Mouse (Mus musculus) gastrocnemius, adult 18-20 months (tissue): Measurements from ENCODE around the gene Lipc. TPM values are rescaled to one million over a fixed set of nuclear protein-coding genes. Genes with fewer than 3 reads are reported as not detected.

Source experiments
- DNase-seq: peaks from one replicate; pipeline ENCODE4 v3.0.0; 2021; ENCODE audit warnings: low spot score
- long read RNA-seq, 2 experiments: library from polyadenylated mRNA; stranded (forward); transcript quantifications; one replicate each; pipeline ENCODE4 v2.0.0; 2021
- total RNA-seq, 2 experiments: library from RNA; stranded (reverse); gene quantifications; 2 replicates each; pipeline ENCODE4 v1.2.3; 2021

Lipc gene
- total RNA-seq: not detected
- long read RNA-seq, experiment 1: 0 reads
- long read RNA-seq, experiment 2: 0 reads

DNA sequence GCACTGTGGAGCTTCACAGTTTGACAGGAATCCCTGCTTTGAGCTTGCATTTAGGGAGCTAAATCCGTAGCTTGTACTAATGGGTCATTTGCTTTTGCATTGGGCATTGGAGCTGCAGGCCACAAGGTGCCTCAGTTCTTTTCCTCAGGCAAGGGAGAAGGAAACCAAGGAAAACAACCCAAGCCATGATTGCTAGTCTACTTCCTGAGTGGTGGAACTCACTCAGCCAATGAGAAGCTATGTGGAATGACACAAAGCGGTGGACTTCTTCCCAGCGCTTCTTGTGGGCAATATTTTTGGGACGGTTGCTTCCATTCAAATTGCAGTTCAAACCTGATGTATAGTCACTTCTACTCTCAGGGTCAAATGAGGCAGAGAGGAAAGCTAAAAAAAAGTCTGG lies at the start of gene Lipc:
Gene Lipc (minus strand): TSS at position 101 of the 400 bp plus-strand sequence.
- no peak for DNase-seq

DNA sequence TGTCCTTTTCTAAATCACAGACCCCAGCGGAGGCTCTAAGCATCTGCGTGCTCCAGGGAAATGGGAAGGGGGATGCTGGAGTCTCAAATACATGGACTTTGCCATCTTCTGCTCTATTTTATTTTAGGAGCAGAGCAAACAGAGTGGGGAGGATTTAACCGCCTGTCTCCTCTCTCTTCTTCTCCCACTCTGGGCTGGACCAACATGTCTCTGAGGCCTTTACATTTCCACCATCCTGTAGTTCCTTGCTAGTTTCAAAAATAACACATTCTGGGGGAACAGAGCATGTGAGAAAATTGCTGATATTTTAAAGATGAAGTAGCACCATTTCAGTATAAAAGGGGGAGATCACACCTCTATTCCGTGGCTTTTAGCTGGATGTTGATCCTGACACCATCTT lies 47.1 kb upstream of the Lipc start:
- DNase-seq: no peak

DNA sequence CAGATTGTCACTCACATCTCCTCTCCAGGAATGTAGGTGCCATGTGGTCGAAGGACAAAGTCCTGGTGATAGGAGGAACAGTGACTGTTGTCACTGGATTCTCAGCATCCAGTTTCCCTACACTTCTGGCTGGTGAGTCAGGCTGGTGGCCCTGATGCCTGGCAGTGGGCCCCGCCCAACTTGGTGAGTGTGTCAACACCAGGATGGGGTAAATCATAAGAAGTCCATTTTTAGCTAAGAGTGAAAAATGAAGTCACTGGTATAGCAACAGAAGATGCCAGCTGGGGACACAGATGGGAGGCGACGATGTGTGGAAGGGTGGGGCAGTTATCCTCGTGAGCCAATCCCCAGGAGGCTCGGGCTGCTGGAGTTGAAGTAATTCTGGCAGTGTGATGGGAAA lies 46.7 kb upstream of the Lipc start:
- no peak for DNase-seq

DNA sequence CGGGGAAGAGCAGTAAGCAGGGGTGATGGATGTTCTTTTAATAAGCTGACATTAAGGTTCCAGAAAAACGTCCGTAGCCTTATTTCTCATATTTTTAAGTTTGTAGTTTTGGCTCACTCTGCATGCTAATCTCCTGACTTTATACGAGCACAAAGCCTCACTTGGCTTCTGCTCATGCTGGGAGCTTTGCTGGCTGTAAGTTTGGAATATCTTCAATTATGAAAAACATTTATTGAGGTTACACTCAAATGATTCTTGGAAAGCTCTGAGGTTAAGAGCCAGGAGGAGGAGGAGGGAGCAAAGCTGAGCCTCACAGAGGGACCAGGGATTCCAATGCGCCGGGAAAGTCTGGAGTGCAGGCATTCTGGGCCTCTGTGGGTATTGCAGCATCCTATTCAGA lies 41.3 kb upstream of the Lipc start:
- DNase-seq: no peak

DNA sequence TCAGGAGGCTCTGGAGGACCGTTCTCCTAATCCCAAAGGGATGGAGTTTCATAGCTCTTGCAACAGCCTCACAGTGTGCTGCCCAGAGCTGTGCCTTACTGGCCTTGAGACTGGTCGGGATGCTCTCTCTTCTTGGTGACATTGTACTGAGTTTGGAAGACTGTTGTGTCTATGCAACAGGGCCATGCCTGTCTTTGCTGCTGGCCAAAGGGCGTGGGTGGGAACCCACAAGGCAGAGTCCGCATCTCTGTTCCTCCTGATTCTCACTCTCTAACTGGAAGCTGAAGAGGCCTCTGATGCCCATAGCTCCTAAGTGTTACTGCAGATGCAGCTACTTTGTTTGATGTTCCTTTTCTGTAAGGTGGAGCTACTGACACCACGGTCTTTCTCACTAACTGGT lies 39.4 kb upstream of the Lipc start:
- DNase-seq: no peak

DNA sequence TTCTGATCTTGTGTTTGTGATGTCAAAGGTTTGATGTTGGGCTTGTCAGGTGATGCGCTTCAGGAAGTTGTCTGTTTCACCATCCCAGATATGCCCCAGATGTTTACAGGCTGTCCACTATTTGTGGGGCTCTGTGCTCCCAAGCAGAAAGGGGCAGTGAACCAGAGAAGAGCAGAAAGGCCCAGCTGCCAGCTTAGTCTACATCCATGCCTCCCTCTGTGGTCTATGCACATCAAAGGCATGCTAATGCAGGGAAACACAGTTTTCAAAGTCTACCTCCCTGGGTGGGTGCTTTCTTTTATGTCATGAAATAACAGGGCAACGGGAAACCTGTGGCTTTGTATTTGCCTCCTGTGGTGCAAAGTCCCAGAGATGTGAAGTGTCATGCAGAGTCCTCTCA lies 35.2 kb upstream of the Lipc start:
- no peak for DNase-seq

DNA sequence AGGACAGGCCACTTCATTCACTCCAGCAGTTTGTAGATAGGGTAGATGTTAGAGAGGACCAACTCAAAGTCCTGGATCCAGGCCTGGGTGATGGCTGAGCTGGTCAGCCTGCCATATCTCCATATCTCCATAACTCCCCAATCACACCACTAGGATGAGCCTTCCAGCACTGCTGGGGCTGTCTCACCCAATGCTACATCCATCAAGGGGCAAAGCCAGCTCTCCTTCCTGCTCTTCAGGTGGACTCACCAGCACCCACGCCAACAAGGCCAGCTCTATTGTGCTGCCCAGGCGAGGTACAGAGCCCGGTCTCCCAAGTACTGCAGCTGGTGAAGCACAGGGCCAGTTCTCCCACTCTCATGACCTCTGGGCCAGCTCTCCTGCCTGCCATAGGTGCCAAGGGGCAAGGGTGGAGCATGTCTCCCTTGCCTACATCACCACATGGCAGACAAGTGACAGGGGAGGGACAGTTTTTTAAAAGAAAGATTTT lies 31.0 kb upstream of the Lipc start:
- no peak for DNase-seq

DNA sequence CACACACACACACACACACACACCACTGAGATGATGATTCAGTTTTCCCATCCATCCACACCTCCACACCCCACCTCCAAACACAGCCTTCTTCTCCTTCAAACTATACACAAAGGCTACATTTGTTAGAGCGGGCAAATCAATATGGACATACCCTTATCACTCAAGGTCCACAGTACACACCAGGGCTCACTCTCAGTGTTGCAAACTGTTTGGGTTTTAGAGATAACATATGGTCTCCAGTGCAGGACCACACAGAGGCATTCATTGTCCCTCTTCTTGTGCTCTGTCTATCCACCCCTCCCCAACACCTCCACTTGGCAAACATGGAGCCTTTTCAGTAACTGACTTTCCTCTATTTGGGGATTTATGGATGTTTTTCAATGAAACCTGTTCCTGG lies 29.7 kb upstream of the Lipc start:
- no peak for DNase-seq

DNA sequence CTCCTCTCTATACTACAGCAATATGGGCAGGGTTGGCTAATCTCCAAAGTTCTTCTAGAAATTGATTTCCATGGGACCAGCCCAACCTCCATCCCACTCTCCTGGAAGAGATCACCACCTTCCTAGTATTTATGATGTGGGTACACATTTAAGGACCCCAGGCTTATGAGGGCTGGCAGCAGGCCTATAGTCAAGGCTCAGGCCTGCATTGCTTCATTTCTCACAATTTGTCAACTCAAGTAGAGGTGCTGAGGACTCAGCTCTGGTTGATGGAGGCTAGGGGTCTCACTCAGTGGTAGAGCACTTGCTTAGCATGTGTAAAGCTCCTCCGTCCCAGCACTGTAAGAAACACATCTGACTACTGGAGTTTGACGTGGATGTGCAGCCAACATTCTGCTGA lies 27.6 kb upstream of the Lipc start:
- DNase-seq: no peak

DNA sequence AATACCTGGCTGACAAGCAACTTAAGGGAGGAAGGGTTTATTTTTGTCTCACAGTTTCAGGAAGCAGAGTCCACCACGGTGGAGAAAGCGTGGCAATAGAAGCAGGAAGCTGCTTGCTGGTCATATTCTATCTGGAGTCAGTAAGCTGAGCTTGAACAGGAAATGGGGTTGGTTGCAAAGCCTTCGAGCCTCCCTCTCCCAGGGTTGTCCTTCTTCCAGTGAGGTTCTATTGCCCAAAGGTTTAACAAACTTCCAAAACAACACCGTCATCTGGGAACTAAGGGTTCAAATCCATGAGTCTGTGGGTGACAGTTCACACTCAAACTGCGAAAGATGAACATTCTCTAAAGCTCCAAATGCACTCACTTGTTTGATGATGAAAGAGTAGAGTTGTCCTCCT lies 27.1 kb upstream of the Lipc start:
- DNase-seq: no peak

DNA sequence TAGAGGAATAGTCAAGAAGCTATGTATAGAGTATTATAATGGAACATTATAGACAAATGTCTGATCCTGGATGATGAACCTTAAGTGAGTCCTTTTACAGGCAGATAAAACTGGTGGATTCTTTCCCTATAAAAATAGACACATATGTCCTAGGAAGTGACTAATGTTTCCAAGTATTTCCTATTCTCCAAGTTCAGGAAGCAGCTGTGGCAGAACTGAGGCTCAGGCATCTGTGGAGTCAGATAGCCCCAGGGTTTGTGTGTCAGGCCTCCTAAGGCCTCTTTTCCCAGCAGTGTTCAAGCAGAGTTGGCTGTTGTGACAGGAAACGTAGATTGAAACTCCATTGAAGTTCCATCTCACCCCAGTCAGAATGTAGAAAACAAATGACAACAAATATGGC lies 25.4 kb upstream of the Lipc start:
- no peak for DNase-seq

DNA sequence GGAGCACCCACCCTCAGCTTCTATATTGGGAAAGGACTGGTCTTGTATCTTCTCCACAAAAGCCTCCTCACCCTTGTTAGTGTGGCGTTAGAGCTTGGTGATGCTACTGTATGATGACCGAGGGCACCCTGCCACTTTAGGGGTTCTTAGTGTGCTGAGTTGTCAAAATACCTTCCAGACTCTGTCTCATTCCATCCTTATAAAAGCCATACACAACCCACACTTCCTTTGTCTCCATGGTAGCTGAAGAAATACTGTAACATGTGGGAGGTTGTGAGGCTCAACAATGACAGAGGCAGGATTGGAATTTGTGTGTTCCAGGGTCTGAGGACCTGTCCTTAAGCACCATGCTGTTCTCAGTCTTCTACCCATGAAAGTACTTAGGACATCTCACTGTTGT lies 23.9 kb upstream of the Lipc start:
- DNase-seq: no peak

DNA sequence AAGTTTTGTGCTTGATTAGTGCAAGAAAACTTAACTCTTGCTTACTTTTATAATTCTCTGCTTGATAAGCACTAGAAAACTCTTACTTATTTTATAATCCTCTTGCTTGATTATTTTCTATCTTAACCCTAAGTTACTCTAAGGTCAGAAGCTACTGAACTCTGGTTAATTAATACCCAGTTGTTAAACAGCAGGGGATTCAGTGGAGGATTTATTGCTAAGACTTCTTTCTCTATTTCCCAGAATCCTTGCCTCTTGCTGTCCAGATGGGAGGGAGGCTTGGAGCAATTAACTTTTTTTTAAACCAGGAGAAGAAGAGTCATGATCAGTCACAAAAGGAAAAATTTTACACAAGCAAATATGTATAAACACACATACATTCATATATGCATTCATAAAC lies 21.3 kb upstream of the Lipc start:
- DNase-seq: no peak

DNA sequence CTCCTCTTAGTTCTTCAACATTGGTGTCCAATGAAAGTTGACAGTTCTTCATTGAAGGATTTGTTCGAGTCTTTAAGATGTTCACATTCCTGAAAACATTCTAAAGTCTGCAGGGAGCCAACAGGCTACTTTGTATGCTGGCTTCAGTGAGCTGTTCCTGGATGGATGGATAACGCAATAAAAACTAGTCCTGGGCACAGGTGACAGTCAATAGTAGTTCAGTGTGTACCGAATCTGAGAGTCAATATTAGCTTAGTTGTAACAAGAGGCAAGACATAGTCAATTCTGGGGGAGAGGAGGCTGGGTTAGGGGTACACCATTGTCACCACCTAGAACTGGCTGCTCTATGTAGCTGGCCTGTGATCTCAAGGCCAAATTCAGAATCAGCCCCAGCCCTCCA lies 17.2 kb upstream of the Lipc start:
- DNase-seq: no peak

DNA sequence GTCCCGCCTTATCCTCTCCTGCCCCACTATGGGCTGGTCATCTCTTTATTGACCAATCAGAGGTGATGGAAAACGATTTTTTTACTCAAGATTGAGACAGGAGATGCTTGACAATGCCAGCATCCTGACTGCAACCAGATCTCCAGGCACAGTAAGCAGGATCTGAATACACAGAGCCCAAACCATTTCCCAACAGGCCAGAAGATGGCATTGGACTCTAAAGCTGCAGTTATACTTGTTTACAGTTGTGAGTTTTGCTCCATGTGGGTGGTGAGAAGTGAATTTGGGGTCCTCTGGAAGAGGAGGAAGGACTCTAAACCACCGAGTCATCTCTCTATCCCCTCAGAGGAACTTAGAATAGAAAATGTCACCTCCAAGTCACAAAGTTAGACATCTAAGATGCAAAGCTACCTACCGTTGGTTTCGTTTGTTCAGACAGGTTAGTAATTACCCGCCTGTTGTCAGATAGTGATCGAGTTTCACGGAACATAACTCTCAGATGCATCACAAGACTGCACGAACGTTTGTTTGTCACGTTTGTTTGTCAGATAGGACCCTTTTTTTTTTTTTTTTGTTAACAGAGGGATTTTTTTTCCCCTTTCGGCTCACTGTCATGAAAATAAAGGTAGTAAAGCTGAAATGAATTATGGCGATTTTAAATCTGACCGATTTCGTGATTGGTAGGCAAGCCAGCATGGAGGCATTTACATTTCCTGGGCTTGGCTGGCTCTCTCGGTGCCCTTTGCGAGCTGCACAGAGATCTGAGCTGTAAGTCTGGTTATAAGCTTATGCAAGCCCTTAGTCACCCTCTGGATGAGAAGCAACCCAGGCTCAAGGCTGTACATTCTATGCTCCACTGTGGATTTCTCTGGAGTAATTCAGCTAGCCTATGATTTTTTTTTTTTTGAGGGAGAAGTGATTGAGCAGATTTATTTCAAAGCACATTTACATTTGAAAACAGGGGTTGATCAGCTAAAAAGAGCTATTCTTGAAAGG lies 14.3 kb upstream of the Lipc start:
- DNase-seq: no peak

DNA sequence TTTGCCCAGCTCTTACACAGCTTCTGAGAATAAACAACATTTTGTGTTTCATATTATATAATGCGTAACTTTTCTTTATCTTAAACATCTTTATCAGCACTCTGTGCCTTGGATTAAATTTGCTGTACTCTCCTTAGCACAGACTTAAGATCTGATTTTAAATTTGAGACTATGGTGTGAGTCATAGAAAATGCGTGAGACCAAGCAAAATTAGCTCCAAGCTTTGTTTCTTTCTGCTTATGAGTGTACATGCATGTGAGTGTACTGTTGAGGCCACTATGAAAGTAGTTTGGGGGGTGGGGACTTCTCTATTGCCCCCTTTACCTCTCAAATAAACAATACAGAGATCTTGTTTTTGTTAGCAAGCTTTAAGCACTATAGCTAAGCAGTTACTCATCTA lies 13.4 kb upstream of the Lipc start:
- no peak for DNase-seq

DNA sequence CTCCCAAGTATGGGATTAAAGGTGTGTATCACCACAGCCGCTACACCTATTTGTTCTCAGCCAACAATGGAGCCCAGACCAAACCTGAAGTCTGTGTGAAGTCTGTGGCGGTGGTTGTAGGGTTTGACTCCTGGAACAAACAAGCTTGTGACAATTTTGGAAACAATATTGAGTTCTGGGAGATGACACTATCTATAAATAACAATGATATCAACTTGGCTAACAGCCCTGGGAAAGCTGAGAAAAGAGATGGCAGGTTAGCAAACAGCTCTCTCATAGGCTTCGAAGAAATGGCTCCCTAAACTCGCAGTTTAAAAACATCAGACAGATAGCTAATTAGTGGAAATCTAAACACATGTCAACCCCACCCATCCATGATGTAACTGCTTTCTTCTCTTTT lies 13.0 kb upstream of the Lipc start:
- no peak for DNase-seq

DNA sequence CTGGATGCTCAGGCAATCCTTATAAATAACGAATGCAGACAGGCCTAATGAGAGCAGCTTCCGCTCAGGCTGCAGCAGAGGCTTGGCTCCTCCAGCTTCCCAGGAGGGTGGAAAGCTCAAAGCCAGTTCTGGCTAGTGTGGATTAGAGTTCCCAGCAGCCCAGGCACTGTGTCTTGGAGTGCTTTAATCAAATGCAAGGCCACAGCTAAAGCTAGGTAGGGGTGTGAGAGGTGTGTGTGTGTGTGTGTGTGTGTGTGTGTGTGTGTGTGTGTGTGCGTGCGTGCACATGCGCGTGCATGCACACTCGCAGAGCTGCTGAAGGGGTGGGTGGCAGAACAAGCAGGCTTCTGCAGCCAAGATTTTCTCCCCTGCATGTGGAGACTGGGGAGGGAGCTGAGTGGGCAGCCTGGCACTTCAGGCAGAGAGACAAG lies 11.4 kb upstream of the Lipc start:
- no peak for DNase-seq

DNA sequence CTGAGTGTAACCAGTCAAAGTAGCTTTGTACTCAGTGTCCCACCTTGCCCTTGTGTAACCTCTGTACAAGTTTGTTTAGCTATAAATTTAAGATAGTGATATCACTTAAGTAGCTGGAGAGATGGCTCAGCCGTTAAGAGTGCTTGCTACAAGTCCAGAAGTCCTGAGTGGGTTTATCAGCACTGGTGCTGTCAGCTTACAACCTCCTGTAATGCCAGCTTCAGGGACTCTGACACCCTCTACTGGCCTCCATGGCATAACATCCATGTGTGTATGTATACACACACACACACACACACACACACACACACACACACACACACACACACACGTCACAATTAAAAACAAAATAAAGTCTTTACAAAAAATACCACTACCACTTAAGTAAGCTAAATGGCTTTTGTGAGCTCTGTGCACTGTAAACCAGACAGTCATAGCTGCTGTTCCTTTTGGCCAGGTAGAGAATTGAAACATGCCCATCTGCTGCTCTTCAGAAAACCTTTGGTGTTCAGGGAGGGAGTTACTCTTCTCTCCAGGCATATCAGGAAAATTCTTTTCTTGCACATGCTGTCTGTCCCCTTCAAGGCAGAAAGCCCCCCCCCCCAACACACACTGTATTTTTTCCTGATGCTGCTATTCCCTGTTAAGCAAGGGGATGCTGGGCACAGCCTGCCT lies 10.9 kb upstream of the Lipc start:
- no peak for DNase-seq

DNA sequence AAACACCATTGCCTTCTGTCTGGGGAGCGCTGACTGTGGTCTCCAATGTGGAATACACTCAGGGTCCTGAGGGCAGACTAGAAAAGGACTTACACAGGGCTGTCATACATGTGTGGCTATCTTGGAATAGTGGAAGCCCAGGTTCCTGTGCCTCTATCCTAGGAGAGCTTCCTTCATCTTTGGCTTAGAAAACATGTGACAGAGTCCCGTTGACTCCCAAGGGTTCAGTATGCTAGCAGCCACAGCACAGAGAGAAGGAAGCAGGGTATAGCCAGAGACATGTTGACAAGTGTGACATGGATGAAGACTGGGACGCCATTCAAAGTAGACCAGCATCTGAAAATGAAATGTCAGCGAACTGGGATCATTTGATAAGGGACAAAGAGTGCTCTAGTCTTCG lies 8.3 kb upstream of the Lipc start:
- no peak for DNase-seq

DNA sequence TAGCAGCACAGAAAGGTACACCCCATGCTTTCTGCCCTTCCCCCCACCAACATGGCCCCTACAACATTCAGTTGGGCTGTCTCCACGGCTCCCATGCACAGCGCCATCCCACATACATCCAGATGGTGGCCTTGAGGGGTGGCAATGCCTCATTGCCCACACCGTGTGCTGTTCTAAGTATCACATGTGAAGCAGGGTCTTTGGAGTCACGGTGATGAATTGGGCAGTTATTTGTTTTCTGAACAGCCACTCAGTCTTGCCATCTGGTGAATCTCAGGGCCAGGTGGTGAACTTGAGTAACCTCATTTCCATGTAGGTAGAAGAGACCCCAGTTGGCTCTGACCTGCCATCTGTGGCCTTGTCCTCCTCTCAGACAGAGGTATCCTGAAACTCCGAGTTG lies 7.8 kb upstream of the Lipc start:
- DNase-seq: no peak

DNA sequence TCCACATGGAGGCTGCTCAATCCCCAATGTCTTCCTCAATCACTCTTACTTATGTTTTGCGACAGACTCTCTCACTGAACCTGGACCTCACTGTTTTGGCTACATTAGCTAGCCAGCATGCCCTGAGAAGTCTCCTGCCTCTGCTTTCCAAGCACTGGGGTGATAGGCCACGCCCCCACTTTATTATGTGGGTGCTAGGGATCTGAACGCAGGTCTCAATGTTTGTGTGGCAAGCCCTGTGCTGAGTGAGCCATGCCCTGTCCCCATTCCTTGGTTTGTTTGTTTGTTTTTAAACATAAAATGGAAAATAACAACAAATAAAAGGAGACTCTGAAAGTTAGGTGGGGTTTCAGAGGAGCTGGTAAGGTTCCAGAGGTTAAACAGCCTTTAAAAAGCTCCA lies 7.4 kb upstream of the Lipc start:
- no peak for DNase-seq

DNA sequence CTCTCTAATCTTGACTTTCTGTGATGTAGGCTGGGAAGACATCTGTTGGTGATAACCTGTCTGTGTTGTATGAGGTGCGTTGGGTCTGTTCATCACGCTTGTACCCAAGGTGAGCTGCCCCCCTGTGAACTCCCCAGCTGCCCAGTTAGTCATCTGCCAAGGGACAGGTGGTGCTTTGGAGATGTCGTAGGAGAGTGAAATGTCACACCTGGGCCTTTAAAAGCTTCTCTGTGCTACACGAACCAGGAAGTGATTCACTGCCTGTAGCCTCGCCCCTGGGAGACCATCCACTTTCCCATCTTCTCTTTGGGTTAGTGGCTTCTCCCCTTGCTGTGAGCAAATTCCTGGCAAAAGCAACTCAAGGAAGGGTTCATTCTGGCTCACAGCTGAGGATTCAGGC lies 6.4 kb upstream of the Lipc start:
- DNase-seq: no peak
